Mouse (Mus musculus): Measurements from ENCODE around the gene Rtn4r.

GRCm38 (mm10) chr16:18191006-18191405 lies 63.6 kb downstream of the Rtn4r start:
- TF ChIP-seq CTCF (IDR thresholded peaks at IDR 0.05; ENCODE audit: low read depth, low read length) (no peak), POLR2A (IDR thresholded peaks at IDR 0.05; ENCODE audit: borderline replicate concordance, low read depth, low read length) (no peak)
